Mouse (Mus musculus) ES-Bruce4 (cell line): ENCODE data around the gene Galnt6. TPM values are rescaled to one million over a fixed set of nuclear protein-coding genes. Genes with fewer than 3 reads are reported as not detected.

Experiments
- H3K27ac ChIP-seq: 2 replicates; pipeline ENCODE4 v1.5.1; 2012; ENCODE audit warnings: low read length, inconsistent platforms; ENCODE audit not compliant: insufficient read depth
- H3K27me3 ChIP-seq: 2 replicates; pipeline ENCODE4 v1.6.1; 2012; ENCODE audit warnings: mild to moderate bottlenecking, low read length, inconsistent platforms; ENCODE audit not compliant: control insufficient read depth, poor library complexity, insufficient read depth, severe bottlenecking
- H3K36me3 ChIP-seq: 2 replicates; pipeline ENCODE4 v1.6.1; 2012; ENCODE audit warnings: inconsistent platforms, mild to moderate bottlenecking, low read length, moderate library complexity; ENCODE audit not compliant: control insufficient read depth, poor library complexity, insufficient read depth, severe bottlenecking
- H3K4me1 ChIP-seq: one replicate; pipeline ENCODE4 v1.8.1; 2011; ENCODE audit warnings: low read length; ENCODE audit not compliant: control insufficient read depth, insufficient read depth
- H3K4me3 ChIP-seq: 2 replicates; pipeline ENCODE4 v1.5.1; 2011; ENCODE audit warnings: low read depth, mild to moderate bottlenecking, low read length
- H3K9ac ChIP-seq: 2 replicates; pipeline ENCODE4 v1.6.1; 2012; ENCODE audit warnings: low read depth, mild to moderate bottlenecking, inconsistent platforms; ENCODE audit not compliant: poor library complexity, severe bottlenecking
- H3K9me3 ChIP-seq: replicated peaks from 2 replicates; pipeline ENCODE4 v1.6.1; 2012; ENCODE audit warnings: mild to moderate bottlenecking, low read length, inconsistent platforms; ENCODE audit not compliant: control insufficient read depth, poor library complexity, insufficient read depth, severe bottlenecking
- CTCF ChIP-seq: IDR thresholded peaks from one replicate; pipeline ENCODE4 v1.8.1; 2011; ENCODE audit warnings: low read depth, low read length
- EP300 ChIP-seq: IDR thresholded peaks from 2 replicates; pipeline ENCODE4 v1.6.1; 2011; ENCODE audit warnings: low read depth, low read length; ENCODE audit not compliant: insufficient read depth
- POLR2A ChIP-seq: IDR thresholded peaks from one replicate; pipeline ENCODE4 v1.8.1; 2011; ENCODE audit warnings: low read length; ENCODE audit not compliant: insufficient read depth
- polyA plus RNA-seq: library from polyadenylated mRNA; stranded (reverse); fragments of >200 nt; gene quantifications from 2 replicates; pipeline ENCODE4 v1.2.4, GENCODE M21; 2011; ENCODE audit warnings: low read depth; ENCODE audit not compliant: missing spikeins, insufficient read depth, insufficient read length

Galnt6 gene
- polyA plus RNA-seq, 1 experiment, result 28.1 TPM

GRCm38 (mm10) chr15:100727834-100728233 is 1.3 kb downstream of the Galnt6 start:
- Histone ChIP-seq H3K4me3 (no peak overlapping the region), H3K27me3 (peaks cover 6% of the 10 kb centered on the region; the same call in 1 of the 2 replicates), H3K9ac (no peak overlapping the region), H3K36me3 (no peaks in the 10 kb centered on the region), H3K27ac (no peak overlapping the region), H3K4me1 (no peaks in the 10 kb centered on the region), H3K9me3 (no peaks in the 10 kb centered on the region)
- no peak for TF ChIP-seq POLR2A
- TF ChIP-seq CTCF, result no peak
- TF ChIP-seq EP300, result no peak

GRCm38 (mm10) chr15:100726721-100727120 is 2.5 kb downstream of the Galnt6 start:
- Histone ChIP-seq H3K9me3 (no peaks in the 10 kb centered on the region), H3K27me3 (peaks cover 6% of the 10 kb centered on the region; the same call in 1 of the 2 replicates), H3K4me1 (no peaks in the 10 kb centered on the region), H3K27ac (no peak overlapping the region), H3K9ac (no peak overlapping the region), H3K4me3 (no peak overlapping the region), H3K36me3 (no peaks in the 10 kb centered on the region)
- TF ChIP-seq EP300 (no peak), CTCF (no peak), POLR2A (no peak)

GRCm38 (mm10) chr15:100723505-100723904 is 5.7 kb downstream of the Galnt6 start:
- no peak for TF ChIP-seq CTCF
- no peaks in the 10 kb centered on the region for H3K27me3 ChIP-seq
- no peak overlapping the region for H3K27ac ChIP-seq
- no peaks in the 10 kb centered on the region for H3K9me3 ChIP-seq
- H3K4me3 ChIP-seq, result no peak overlapping the region
- H3K4me1 ChIP-seq, result no peaks in the 10 kb centered on the region
- no peaks in the 10 kb centered on the region for H3K36me3 ChIP-seq
- H3K9ac ChIP-seq, result no peak overlapping the region

GRCm38 (mm10) chr15:100722564-100722963 is 6.6 kb downstream of the Galnt6 start:
- H3K4me1 ChIP-seq, result no peaks in the 10 kb centered on the region
- H3K27ac ChIP-seq, result no peak overlapping the region
- no peaks in the 10 kb centered on the region for H3K27me3 ChIP-seq
- H3K9me3 ChIP-seq, result no peaks in the 10 kb centered on the region
- H3K9ac ChIP-seq, result no peak overlapping the region
- no peaks in the 10 kb centered on the region for H3K36me3 ChIP-seq
- TF ChIP-seq EP300 (no peak), POLR2A (no peak), CTCF (no peak)
- no peak overlapping the region for H3K4me3 ChIP-seq

- Histone ChIP-seq H3K4me1 (no peaks in the 10 kb centered on the region), H3K9me3 (no peaks in the 10 kb centered on the region), H3K36me3 (no peaks in the 10 kb centered on the region), H3K4me3 (no peak overlapping the region), H3K27ac (no peak overlapping the region), H3K9ac (no peak overlapping the region), H3K27me3 (no peaks in the 10 kb centered on the region)
- TF ChIP-seq CTCF (no peak), EP300 (no peak), POLR2A (no peak)
Observed at GRCm38 (mm10) chr15:100722026-100722425, 7.2 kb downstream of the Galnt6 start.

- no peak overlapping the region for H3K4me3 ChIP-seq
- H3K36me3 ChIP-seq, result 0 out of 2 replicates have a peak, but pooled peaks cover under 1% of the 10 kb centered on the region
- no peaks in the 10 kb centered on the region for H3K9me3 ChIP-seq
- no peaks in the 10 kb centered on the region for H3K4me1 ChIP-seq
- no peak overlapping the region for H3K9ac ChIP-seq
- H3K27me3 ChIP-seq, result no peaks in the 10 kb centered on the region
- TF ChIP-seq CTCF, result no peak
- TF ChIP-seq POLR2A, result no peak
- TF ChIP-seq EP300, result no peak
- no peak overlapping the region for H3K27ac ChIP-seq
Observed at GRCm38 (mm10) chr15:100721445-100721844, 7.7 kb downstream of the Galnt6 start.
